Mouse (Mus musculus) cerebellum, adult 2 months (tissue): ENCODE measurements around the gene Gpatch8.

Source experiments
- CTCF ChIP-seq: fragments of 200-500 bp; IDR thresholded peaks from 2 replicates; pipeline ENCODE4 v1.5.1; 2011; ENCODE audit warnings: low read depth, mild to moderate bottlenecking, control low read depth, low read length, moderate library complexity, borderline replicate concordance; ENCODE audit not compliant: insufficient read depth
- POLR2A ChIP-seq: fragments of 200-500 bp; IDR thresholded peaks from 2 replicates; pipeline ENCODE4 v1.6.1; 2011; ENCODE audit warnings: low read length, control low read depth, borderline replicate concordance; ENCODE audit not compliant: insufficient read depth

- TF ChIP-seq CTCF (no peak), POLR2A (no peak)
These were observed 106.9 kb downstream of the Gpatch8 start for GRCm38 (mm10) chr11:102449043-102450008.
